Mouse (Mus musculus): ENCODE data around the gene Ifitm3.
A peak's percentile ranks its signal among the peaks of the same experiment; 100 is the strongest.
"Not testable (repeated sequence)": the region's sequence is repeated elsewhere in the genome, so short reads cannot be mapped to it uniquely, and the experiment has no call there.

The Ifitm3 gene

GRCm38 (mm10) chr7:141032458-141033167 is 22.0 kb upstream of the Ifitm3 start:
- no peak for DNase-seq

- no peak for DNase-seq
These were observed 19.8 kb upstream of the Ifitm3 start for GRCm38 (mm10) chr7:141030390-141030789.

- DNase-seq, result no peak
These were observed 18.3 kb upstream of the Ifitm3 start, which contains the start of gene Gm17387 for GRCm38 (mm10) chr7:141028831-141029230. TSS of gene Gm17387 (plus strand) at chr7:141029131.

- no peak for DNase-seq
These were observed 16.1 kb upstream of the Ifitm3 start for GRCm38 (mm10) chr7:141026740-141027098.

GRCm38 (mm10) chr7:141026097-141026739 is 15.6 kb upstream of the Ifitm3 start:
- DNase-seq, result no peak

GRCm38 (mm10) chr7:141024865-141025838 is 14.6 kb upstream of the Ifitm3 start:
- no peak for DNase-seq

GRCm38 (mm10) chr7:141021489-141022449 is 11.2 kb upstream of the Ifitm3 start:
- no peak for DNase-seq

GRCm38 (mm10) chr7:141019028-141019427 is 8.5 kb upstream of the Ifitm3 start:
- DNase-seq, result no peak

- DNase-seq, result not testable (repeated sequence)
These were observed 7.3 kb upstream of the Ifitm3 start, which contains the start of gene Ifitm6 for GRCm38 (mm10) chr7:141017824-141018223. TSS of gene Ifitm6 (minus strand) at chr7:141017924.

GRCm38 (mm10) chr7:141016707-141017697 is 6.4 kb upstream of the Ifitm3 start:
- no peak for DNase-seq

- DNase-seq, result no peak
These were observed 734 bp upstream of the Ifitm3 start for GRCm38 (mm10) chr7:141011238-141011770.

GRCm38 (mm10) chr7:141009665-141010064 is 905 bp downstream of the Ifitm3 start:
- DNase-seq, result no peak

GRCm38 (mm10) chr7:141008938-141009660 is 1.5 kb downstream of the Ifitm3 start:
- DNase-seq, result peak; percentile 53 to 70

GRCm38 (mm10) chr7:141008312-141008761 is 2.2 kb downstream of the Ifitm3 start:
- DNase-seq, result peak in 1 of 2 experiments; percentile 7

- no peak for DNase-seq
These were observed 3.7 kb downstream of the Ifitm3 start for GRCm38 (mm10) chr7:141006914-141007313.

- no peak for DNase-seq
These were observed 4.1 kb downstream of the Ifitm3 start for GRCm38 (mm10) chr7:141006446-141006845.

- DNase-seq, result no peak
These were observed 7.1 kb downstream of the Ifitm3 start for GRCm38 (mm10) chr7:141003248-141004010.

GRCm38 (mm10) chr7:141000881-141001708 is 9.5 kb downstream of the Ifitm3 start:
- DNase-seq, result no peak

Measured in cerebellum, postnatal 36 days (tissue).